Mouse (Mus musculus) ovary, postnatal 14 days (tissue): Measurements from ENCODE around the gene Osbpl3.

Source experiments
- DNase-seq: peaks from one replicate; pipeline ENCODE4 v3.0.0; 2022; ENCODE audit warnings: low spot score

Gene Osbpl3

DNA sequence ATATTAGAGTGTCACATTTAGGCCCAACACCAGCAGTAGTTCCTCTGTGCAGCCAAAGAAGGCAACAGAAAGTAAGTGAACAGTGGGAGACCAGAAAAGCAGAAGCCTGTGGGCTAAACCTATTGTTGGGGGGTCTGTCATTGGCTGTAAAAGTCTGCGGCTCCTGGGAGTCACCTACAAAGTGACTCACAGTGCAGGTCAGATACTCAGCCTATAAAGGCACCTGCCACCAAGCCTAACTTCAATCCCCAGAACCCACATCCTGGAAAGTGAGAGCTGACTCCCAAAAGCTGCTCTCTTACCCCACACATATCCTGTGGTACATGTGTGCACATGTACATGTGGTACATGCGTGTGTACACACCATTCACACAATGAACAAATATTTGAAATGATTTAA, 124.5 kb downstream of the Osbpl3 start:
- no peak for DNase-seq

DNA sequence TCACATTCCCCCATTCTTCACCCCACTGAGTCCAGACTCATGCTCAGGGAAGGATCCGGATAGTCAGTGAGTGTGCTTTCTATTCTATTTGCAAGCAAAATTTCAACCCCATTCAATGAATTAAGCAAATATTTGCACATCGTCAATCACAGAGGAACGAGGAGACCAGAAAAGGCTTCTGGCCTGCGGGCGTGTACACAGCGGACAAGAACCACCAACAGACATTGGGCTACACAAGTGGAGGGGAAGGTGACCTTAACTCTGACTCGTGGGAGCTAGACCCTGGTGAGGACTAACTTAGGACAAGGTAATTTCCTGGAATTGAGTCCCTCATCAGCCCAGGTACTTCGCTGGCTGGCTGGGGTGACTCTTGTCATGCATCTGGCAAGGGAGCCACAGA, 126.6 kb downstream of the Osbpl3 start:
- DNase-seq: no peak

DNA sequence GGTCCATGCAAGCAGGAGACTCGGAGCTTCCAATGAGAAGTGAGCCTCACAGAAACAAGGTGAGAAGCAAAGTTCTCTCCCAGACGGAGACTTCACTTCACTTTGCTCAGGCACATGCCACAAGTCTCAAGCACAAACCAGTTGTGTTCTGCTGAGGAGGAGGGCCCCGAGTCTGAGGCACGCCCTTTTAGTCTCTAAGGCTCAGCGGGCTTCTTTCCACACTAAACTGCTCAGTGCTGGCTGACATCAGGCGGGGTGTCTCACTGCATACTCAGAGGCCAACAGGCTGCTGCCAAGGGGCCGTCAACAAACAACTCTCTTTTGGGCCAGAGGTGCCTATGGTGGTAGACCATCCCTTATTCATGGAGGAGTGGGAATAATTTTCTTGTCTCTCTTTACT, 127.1 kb downstream of the Osbpl3 start:
- DNase-seq: no peak

DNA sequence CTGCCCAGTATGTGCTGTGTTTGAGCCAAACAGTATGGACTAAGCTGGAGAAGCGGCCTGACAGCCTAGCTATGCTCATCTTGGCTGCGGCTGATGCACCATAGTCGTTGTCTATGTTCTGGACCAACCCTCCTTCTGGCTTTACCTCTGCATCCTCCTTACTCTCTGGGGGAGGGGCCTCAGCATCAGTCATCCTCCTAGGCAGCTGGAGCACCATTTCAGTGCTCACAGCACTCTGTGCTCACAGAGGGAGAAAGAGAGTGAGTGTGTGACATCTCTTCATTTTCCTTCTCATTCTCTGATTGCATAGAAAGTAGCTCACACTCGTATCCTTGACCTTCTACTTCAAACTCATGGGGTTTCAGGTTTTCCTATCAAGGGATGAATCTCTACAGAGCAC, 129.8 kb downstream of the Osbpl3 start:
- no peak for DNase-seq

DNA sequence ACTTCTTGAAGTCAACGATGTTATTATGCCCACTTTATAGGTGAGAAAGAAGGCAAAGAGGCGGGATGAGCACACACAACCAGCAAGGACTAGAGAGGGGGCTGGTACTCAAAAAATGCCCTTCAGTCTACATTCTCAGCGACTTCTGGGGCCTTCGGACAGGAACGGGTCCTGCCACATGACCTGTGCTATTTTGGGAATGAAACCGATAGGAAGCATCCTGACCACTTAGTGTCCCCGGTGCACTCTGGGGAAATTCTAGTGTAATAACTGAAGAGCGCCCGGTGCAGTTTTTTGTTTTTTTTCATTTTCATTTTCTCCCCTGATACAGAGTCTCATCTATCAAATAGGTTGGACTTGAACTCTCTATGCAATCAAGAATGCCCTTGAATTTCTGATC, 130.5 kb downstream of the Osbpl3 start:
- DNase-seq: no peak

DNA sequence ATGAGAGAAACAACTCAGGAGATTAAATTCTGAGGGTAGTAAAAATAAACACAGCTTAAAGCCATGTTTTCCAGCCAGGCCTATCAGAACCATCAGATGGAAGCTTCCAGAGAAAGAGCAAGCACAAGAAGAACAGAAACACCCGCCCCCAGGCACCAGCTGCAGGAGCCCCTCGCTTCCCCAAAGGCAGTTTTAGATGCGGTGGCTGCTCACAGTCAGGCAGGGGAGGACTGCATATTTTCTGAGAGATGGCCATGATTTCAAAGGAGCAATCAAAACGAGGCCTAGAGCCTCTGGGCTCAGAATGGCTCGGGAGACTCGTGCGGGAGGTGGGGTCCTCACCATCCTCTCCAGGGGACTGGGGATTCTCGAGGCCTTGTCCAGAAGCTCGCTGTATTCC, 133.4 kb downstream of the Osbpl3 start:
- peak; percentile 21 for DNase-seq

DNA sequence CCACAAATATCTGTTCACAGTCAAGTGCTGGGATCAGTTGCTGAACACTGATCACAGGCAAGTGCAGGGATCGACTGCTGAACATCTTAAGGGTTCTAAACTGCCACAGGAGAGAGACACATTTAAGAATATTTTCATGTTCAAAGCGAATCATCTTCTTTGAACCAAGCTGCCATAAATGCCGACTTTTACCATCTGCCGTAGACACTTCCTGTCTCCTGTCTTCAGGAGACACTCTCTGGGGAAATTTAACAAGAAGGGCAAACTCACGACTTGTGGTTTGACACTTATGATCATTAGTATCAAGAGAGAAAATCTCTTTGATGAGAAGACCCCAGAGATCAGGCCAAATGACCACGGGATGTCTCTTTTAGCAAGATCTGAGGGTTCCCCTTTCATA, 134.3 kb downstream of the Osbpl3 start:
- no peak for DNase-seq

DNA sequence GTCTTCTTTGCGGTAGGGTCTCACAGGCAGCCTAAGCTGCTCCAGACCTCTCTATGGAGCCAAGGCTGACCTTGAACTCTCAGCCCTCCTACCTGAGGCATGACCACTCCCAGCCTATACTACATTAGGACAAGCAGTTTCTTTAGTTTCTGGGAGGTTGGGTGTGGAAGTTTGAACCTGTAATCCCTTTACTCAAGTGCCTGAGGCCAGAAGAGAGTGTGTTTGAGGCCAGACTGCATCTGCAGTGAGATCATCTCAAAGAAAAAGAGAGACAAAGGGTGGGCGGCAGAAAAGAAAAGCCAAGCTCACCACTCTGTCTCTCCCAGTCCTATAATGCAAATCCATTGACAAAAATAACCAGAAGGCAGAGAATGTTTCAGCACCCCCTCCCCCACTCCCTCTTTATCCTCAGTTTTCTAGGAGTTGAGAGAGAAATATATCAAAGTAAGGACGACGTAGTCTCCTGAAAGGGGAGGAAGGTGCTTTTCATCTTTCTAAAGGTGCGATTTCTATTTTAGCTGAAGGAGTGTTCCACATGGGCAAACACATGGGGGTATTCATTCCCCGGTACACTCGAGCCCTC, 137.3 kb downstream of the Osbpl3 start:
- no peak for DNase-seq

DNA sequence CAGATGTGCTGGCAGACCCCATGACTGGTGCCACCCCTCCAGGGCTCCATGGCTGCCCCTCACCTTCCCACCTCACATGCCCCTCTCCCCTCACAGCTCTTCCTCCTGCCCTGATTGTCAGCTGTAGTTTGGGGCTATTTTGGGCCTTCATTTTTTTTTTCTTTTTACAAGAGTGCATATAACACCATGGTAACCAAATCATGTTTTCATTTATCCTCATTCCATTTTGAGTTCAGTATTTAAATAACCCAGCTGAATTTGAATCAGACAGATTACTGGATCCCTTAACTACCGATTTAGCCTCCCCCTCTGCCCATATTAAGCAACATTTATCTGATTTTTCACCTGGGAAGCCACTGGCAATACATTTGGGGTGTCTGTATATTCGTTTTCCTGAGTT, 137.9 kb downstream of the Osbpl3 start:
- no peak for DNase-seq

DNA sequence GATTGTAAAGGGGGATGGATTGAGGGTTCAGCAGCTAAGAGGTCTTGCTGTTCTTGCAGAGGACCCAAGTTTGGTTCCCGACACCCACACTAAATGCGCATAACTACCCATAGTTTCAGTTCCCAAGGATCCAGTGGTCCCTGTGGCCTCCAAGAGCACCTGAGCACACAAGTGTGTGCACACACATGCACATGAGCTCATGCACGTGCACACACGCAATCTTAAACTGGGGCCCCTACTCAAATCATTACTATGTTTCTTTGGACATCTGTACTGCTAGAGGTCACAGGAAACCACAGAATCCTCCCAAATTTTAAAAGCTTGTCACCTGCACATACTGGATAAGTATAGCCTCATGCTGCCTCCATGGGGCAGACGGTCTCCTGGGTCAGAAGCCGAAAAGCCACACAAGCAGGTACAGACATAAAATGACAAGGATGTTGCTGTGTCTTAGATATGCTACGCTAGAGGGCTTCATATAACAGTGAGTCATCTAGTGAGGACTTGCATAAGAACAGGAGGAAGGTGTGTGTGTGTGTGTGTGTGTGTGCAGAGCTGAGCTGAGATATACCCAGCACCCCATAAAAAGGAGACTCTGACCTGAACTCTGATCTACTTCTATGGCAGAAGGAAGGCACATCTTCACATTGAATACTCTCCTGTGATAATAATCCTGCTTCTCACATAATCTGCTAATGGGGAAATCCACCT, 139.1 kb downstream of the Osbpl3 start:
- no peak for DNase-seq

DNA sequence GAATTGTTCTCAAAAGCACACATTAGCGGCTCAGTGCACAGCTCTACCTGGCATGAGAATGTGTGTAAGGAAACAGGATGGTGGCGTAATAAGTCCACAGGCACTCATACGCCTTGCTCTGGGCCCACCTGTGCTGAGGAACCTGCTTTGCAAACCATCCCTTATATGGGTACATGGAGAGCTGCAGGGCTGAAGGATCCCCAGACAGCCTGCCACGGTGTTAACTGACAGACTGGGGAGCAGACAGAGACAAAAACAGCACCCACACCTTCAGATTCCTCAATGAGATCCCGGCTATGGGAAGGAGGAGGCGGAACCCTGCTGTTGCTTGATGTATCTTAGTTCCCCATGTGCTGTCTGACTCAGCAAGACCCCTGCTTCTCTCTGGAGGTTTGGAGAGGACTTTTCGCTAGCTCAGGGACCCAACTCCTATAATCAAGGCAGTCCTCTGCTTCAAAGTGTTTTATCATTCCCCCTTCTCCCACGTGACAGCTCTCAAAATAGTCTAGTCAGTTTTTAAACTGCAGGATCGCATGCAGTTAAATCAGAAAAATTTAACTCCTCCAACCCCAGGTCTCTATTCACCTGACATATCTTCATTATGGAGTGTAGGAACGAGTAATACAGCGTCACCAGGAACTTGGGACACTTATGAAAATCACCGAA, 141.5 kb downstream of the Osbpl3 start:
- DNase-seq: no peak

DNA sequence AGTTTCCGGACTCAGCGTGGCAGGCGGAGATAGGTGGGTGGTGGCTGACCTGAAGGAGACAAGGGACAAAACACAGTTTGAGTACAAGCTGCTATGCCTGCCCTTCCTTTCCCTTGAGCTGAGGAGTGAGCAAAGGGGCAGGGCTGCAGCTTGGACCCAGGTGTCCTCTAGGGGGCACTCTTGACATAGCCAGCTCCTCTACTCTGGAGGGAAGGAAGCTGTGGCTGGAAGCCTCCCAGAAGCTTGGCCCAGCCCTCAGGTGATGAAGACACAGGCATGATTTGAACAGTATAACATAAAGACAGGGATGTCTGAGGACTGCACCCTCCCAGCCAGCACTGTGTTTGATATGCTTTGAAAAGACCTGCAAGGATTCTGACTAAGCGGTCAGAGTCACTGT, 143.4 kb downstream of the Osbpl3 start:
- peak; percentile 87 for DNase-seq

DNA sequence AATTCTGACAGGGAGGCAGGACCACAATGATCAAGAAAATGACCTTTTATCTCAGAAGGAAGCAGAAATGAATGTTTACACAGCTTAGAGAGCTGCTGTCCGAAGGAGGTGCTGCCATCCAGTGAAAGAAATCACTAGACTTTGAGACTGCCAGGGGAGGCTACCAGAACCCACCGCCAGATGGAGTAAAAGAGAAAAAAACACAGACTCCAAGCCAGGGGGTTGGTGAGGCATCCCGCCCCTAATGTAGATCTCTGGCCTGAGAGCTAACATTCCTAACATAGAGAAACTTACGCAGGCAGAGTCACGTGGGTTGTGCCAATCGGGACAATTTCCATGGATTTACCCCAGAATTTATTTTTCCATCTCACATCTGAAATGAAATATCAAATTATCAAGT, 147.0 kb downstream of the Osbpl3 start:
- DNase-seq: peak; percentile 44

DNA sequence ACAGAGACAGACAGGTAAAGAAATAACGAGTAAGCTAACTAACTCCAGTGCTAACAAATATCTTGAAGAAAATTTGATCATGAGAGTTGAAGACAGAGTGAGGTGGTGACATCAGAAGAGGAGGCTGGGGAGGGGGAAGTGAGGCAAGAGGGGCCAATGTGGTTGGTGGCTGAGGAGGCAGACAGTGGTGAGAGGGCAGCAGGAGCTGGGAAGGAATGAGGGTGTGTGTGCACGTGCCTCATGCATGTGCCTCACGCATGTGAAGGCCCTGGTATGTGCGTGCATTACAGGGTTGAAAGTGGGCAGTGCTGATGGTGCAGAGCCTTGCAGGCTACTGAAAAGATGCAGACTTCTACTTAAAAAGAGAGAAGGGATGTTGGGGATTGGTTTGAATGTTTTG, 149.4 kb downstream of the Osbpl3 start:
- no peak for DNase-seq

DNA sequence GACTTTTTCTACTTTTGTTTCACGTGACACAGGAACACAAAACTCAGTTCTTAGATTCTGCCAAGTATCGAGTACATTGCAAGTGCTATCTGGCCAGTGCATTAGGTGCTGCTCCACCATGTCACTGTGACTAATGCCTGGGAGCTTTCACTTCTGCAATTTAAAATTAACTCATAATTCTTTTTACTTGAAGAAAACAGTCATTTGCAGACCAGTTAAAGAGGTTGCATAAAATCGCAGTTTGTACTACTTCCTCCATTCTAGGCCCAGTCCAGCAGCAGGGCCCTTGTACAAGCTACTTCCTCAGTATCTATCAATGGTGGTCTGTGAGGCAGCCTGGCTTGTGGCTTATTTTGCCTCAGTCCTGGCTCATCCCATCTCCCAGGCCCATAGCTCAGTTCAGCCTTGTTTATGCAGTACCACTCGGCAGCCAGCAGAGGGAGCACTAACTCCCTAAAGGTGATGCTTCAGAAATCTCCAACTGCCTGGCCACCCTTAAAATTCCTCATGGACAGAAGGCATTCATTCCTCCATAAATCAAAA, 151.0 kb downstream of the Osbpl3 start:
- DNase-seq: peak; percentile 73

DNA sequence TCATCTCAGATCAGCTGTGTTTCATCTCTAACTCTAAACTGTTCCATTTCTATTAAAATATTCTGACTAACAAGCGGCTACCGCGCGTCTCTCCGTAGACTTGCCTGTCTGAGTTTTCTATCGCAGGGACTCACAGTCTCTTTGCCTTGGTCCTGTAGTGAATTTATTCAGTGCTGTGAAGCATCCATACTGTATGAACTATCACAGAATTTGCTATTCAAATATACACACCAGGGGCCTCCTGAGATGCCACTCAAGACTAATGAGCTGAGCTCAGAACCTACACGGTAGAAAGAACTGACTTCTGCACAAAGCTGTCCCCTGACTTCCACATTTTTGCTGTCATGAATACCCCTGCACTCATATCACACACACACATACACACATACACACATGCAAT, 154.9 kb downstream of the Osbpl3 start:
- DNase-seq: no peak

DNA sequence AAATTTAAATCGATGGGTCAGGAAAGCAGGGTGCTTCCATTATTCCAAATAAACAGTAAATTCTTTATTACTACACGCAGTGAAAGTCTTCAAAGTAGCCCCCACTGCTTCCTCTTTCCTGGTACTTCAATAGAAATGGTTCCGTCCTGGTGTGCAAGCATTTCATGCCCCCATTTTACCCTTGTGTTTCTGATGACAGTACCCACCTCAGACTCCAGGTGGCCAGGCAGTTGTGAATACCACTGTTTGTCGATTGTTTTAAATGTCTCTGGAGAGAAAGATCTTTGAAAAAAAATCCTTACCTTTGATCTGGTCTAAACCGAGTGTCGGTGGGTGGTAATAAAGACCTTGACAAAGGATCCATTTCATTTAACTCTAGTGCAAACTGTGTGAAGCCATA, 155.4 kb downstream of the Osbpl3 start:
- DNase-seq: no peak

DNA sequence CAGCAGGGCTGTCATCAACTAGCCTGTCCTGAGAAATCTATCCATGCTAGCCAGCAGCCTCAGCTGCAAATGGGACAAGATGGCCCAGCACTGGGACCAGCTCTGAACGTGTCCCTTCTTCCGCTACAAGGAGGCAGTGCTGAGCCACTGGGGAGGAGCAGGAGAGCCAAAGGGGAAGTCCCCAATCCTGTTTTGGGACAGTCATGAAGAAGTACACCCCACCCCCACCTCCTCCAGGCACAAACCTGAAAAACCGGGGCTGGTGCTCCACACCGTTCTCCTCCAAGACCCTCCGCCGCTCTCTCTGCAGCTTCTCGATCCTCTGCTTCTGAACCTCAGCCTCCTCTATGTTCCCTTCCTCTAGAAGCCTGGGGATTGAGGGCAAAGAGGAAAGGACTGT, 156.9 kb downstream of the Osbpl3 start:
- DNase-seq: no peak

DNA sequence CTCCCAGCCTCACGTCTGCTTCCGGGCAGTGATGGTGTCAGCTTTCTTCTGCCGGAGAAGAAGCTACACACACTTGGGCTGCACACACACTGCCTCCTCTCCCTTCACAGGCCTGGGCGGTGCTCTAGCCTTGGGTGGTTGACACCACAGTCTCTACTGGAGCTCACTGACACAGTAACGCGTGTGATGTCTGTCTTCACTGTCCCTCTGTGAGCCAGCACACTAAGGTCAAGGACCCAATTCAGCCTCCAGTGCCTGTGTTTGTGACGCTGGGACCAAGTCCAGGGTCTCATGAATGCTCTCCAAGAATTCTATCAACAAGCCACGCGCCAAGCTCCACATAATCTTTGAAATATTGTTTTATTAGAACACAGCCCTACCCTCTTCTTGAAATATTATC, 158.3 kb downstream of the Osbpl3 start:
- DNase-seq: no peak

DNA sequence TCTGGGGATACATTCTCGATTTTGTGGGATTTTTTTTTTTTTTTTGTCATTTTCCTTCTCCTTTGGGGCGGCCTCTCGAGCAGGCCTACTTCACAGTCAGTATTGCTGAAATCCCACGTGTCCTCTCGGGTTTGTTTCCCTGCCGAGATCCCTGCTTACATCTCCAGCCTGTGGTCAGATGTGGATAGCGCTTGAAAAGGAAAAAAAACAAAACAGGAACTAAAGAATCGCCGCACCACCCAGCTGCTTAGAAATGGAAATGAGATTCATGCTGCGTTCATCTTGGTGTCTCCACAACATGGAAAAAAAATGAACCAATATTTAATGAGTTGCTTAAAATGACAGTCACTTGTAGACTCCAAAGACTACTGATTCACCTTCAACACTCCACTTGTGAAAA, 160.9 kb downstream of the Osbpl3 start:
- no peak for DNase-seq

DNA sequence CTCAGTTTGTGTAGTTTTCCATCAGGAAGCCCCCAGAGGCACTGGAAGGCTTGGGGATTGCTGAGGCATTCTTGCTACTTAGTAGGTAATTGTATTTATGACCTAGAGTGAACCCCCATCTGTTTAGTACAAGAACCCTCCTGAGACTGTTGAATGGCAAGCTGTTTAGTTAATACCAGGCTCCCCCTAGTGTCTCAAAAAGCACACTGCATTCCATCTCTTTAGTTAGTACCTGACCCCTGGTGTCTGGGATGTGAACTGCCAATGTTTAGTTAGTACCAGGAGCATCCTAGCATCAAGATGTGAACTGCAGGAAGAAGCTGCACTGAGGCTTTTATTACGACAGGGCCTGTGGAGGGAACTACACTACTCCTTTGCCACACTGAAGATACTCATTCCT, 161.9 kb downstream of the Osbpl3 start:
- peak; percentile 65 for DNase-seq

DNA sequence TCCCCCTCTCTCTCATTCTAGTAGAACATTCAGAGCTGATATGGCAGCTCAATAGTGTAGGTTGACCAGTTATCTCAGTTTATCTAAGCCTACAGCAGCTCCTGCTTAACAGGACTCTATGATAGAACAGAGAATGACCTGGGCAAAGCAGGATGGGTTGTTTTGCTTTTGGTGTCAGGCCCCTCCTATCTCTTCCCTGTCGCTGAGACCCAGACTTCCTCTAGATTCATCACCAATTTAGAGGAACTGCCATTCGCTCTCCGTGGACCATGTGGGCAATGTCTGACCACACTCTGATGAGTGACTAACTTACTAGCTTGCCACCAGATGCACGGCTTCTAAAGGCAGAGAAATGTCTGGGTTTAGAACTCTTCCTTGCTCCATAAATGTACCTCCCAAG, 164.4 kb downstream of the Osbpl3 start:
- no peak for DNase-seq

DNA sequence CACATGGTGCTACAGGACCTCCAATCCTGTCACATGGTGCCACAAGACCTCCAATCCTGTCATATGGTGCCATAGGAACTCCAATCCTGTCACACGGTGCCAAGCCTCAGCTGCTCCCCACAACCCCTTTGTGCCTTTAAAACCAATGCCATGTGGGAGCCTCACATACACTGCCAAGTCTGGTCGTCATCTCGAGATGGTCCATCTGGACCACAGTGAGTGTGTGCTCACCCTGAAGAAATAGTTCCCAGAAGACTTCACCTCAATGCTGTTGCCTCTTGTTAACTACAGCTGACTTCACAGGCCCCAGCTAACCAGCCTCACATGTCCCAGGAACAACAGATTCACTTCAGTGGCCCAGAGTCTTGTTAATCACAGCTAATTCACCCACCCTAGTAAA, 169.1 kb downstream of the Osbpl3 start:
- no peak for DNase-seq

DNA sequence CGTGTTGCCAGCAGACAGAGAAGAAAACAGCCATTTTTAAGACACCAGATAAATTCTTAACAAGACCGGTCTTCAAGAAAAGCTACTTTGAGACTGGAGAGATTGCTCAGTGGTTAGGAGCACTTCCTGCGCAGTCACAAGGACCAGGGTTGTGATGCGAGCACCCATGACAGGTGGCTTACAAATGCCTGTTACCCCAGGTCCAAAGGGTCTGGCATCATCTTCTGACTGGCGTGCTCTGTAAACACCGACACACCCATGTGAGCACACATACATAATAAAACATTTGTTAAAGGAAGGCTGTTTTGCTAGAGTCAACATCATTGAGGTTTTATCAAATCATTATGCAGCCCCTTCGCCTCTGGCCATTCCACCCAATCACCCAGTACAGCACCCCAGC, 176.4 kb downstream of the Osbpl3 start:
- no peak for DNase-seq
